Mouse (Mus musculus) left cerebral cortex, adult 8-10 months (tissue): Measurements from ENCODE around the gene Tnnc1. TPM values are rescaled to one million over a fixed set of nuclear protein-coding genes. Genes with fewer than 3 reads are reported as not detected.

Experiments
- DNase-seq, 2 experiments: peaks; one replicate each; pipeline ENCODE4 v3.0.0; 2022; ENCODE audit warnings: low spot score in 2 of 2
- total RNA-seq, 4 experiments: library from RNA; stranded (reverse); gene quantifications; 2 replicates each; pipeline ENCODE4 v1.2.4; 2022

The Tnnc1 gene
- total RNA-seq, 4 experiments from 2014 or later = 19.5 to 22.6 (median 19.7) TPM

DNA sequence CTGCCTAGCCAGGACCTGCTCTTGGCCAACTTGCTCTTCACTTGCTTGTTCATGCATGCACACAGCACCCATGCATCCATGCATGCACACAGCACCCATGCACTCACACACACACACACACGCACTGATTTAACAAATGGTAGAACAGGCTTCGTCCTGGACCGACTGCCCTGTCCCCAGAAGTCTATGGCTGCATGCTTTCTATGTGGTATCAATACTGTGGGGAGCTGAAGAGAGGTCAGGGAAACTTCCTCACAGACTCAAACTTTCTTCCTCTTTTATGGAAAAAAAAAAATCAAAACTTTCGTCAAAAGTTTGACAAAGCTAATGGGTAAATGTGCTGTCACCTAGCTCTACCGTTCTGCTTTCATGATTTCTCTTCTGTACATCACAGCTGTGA, 24.6 kb upstream of the Tnnc1 start:
- DNase-seq = no peak

DNA sequence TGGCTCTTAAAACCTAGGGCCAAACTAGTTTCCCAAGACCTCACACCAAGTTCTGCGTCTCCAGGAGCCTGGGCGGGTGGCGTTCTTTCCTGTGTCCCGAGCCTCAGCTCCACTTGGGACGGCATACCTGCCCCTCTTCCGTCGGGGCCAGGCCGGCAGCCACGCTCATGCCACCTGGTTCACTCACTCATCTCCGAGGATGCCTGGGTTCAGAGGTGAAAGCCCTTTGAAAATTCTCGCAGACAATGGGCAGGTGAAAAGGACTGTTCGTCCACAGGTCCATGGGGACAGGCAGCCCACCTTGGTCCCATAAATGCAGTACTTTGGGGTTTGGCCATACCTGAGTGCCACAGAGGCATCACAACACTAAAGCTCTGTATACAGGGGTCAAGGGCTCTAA, 23.9 kb upstream of the Tnnc1 start:
- DNase-seq = no peak

- no peak for DNase-seq
Observed at GRCm38 (mm10) chr14:31186656-31187055, 21.5 kb upstream of the Tnnc1 start.

DNA sequence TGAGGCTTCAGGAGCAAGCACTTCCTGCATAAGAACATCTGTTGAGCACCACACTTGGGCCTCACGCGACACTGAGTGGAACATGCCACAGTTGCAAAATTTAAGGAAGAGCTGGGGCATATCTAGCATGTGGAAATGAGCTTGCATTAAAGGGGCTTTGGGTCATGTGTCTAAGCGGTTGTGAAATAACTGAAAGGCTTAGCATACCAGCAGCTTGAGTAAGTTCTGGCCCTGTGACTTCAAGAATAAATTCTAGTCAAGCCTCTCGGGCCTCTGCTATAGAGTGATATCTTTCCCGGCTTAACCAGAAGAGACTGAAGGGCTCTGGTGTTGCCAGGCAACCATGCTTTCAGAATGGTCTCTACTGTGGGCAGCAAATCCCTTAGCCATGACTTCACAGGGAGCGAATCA, 19.3 kb upstream of the Tnnc1 start:
- DNase-seq = no peak

DNA sequence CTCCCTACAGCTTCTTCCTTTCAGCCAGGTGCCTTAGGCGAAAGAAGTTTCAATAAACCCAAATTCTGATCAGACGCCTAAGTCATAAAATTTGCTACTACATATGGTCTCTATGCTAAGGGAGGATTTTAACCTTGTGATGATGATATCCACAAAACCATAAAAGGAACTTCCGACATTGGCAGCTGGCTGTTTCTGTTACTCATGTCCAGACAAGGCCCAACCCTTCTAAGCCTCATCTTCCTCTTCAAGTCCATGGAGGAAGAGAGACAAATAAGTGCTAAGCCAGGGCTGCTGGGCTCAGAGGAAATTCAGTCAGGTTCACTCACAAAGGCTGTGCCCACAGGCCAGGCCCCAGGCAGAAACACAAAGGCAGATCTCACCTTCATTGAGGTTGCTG, 18.8 kb upstream of the Tnnc1 start:
- DNase-seq = no peak

DNA sequence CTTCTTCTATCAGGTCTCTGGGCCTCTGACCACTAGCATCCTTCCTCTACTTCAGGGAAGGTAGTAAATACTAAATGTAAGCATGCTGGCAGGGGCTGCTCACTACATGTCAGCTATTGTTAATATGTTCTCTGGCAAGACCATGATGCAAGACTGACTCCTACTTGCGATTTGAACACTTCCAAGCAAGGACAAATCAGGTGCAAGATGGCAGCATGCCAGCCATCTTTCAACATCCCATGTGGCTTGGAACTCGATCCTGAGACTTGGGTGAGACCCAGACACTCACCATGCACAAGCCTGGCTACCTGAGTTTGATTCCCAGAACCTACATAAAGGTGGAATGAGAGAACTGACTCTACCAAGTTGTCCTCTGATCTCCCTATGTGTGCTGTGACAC, 16.2 kb upstream of the Tnnc1 start:
- DNase-seq = no peak

- DNase-seq = no peak
Observed at GRCm38 (mm10) chr14:31193791-31194190, 14.3 kb upstream of the Tnnc1 start.

GRCm38 (mm10) chr14:31194441-31194840, 13.7 kb upstream of the Tnnc1 start:
- no peak for DNase-seq

DNA sequence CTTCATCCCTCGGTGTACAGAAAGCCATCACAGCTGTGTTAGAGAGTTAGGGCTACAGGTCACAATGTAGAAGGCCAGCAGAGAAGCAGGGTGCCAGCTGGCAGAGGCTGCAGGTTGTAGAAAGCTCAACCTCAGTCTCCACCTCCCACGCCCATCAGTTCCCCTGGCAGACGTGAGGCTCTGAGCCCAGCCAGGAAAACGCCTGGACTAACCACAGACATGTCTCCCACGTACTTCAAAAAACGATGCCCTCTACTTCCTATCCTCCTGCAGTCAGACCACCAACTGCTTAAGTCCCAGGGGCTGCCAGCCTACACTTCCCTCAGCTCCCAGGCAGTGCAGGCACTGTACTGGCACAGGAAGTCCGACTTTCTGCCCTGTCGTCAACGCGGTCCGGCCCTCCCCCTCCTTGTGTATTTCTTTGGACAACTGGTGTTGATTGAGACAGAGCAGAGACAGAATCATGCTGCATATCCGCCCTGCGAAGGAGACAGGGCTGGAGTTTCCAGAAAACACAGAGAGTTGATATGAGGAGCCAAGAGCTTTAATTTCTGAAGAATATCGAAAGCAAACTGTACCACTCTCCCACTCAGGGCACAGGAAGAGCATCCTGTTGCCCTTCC, 13.1 kb upstream of the Tnnc1 start:
- no peak for DNase-seq

GRCm38 (mm10) chr14:31195521-31195920, 12.6 kb upstream of the Tnnc1 start:
- no peak for DNase-seq

DNA sequence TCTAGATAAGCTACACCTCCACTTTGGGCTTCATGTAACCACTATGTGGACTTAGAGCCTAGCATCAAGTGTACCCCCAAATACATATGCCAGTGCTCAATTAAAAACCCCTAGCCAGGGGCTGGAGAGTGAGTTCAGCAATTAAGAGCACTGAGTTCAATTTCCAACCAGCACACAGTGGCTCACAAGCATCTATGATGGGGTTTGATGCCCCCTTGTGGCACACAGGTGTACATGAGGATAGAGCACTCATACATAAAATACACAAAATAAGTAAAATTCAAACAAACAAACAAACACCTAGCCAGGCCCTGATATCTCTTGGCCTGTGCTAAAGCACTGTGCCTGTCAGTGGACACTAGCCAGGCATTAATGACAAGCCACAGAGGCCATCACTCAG, 12.1 kb upstream of the Tnnc1 start:
- DNase-seq = no peak

GRCm38 (mm10) chr14:31197547-31198516, 10.3 kb upstream of the Tnnc1 start:
- peak in 1 of 2 experiments; percentile 71 for DNase-seq

DNA sequence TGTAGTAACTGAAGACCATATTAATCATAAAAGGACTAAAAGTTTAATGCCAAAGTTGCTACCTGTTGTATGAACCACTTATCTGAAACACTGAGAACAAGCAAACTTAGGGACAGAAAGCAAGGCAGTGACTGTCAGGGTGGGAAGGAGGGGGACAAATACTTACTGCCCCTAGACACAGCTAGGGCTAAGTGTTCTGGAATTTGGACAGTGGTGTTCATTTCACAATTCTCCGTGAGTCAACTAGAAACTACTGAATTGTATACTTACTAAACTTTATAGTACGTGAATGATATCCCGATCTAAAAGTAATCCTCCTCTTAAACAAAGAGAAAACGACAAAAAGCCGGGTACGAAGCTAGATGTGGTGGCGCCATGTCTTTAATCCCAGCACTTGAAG, 8.5 kb upstream of the Tnnc1 start:
- DNase-seq = no peak

DNA sequence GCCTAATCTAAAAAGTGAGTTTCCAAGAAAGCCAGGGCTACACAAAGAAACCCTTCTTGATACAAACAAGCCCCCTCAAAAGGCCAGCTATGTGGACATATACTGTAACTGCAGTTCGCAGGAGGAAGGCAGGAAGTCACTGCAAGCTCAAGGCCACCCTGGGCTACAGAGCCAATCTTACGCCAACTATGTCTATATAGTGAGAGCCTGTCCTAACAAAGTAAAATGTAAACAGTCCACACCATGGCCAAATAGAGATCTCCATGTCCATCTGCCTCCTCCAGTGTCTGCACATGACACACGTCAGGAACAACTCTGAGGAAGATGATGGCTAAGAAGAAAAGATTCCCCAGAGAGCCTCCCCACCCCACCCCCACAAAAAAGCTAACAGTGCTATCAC, 8.1 kb upstream of the Tnnc1 start:
- no peak for DNase-seq

DNA sequence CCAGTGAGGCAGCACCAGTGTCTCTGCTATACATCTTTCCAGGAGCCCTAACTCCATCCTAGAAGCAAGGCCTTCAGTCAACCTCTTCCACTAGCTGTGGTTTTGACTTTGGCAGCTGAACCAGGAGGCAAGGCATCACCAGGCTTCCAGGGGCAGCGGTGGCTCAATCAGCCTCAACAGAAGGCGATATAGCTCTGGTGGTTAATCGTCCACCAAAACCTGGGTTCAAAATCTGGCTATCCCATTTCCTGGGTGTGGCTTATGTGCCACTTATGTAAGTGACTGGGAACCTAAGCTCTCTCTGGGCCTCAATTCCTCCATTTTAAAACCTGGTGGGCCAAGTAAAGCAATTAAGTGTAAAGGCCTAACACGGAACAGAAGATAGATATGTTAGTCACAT, 3.3 kb upstream of the Tnnc1 start:
- no peak for DNase-seq

DNA sequence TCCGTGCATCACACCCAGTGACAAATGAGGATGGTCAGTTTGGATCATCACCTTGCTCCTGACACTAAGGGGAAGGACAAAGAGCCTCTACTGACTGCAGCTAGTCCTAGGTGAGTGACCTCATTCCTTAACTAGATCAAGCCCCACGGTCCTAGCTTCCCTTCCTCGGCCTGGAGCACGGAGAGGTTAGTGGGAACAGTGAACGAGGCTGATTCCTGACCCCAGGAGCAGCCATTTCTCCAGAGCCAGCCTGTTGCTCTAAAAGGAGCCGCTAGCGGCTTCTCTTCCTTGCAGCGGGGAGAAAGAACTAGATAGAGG, 2.9 kb upstream of the Tnnc1 start:
- DNase-seq = no peak

GRCm38 (mm10) chr14:31205562-31206467, 2.3 kb upstream of the Tnnc1 start:
- DNase-seq = no peak

DNA sequence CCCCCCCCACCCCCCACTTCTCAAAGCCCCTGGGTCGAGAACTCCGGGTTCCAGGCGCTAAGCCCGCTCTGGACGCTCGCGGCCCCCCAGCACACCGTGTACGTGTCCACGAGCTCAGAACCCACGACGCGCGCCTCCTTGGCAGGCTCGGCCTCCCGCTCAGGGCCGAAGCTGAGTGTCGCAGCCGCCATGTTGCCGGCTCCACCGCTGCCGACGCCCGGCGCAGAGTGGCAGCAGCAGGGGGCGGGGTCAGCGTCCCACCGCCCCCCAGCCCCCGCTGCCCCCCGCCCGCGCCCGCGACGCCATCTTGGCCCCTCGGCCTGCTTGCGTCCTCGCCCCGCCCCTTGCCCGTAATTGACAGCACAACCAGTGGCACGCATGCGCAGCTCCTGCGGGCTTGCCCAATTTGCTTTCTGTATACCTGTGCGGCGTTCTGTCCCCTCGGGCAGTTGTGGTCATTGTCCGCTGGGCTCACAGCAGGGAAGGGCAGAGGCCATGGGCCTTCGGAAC, 1.6 kb upstream of the Tnnc1 start:
- DNase-seq = peak; percentile 87 to 93

GRCm38 (mm10) chr14:31207070-31207830, 862 bp upstream of the Tnnc1 start:
- no peak for DNase-seq

DNA sequence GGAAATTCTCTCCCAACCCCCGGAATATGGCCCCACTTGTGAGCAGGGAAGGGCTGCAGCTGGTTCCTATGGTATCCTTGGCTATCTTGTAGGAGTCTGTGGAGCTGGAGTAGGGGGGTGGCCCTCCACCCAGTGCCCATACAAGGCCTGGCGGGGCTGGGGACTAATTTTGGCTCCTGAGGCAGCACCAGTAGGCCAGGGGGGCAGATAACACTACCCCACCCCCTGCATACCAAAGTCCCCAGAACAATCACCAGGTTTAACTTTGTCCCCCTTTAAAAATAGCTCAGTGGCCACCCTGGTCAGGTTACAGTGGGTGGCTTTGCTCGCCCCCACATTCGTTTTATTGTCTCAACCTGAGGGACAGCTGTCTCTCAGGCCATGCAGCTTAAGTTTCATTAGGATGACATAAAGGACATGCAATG, 1.0 kb downstream of the Tnnc1 start:
- no peak for DNase-seq

GRCm38 (mm10) chr14:31211854-31212253, 3.7 kb downstream of the Tnnc1 start:
- DNase-seq = no peak
